Mouse (Mus musculus): Measurements from ENCODE around the gene Zbp1. TPM values are rescaled to one million over a fixed set of nuclear protein-coding genes. Genes with fewer than 3 reads are reported as not detected.

The Zbp1 gene
- polyA plus RNA-seq, 1 experiment, result 9.1 TPM

DNA sequence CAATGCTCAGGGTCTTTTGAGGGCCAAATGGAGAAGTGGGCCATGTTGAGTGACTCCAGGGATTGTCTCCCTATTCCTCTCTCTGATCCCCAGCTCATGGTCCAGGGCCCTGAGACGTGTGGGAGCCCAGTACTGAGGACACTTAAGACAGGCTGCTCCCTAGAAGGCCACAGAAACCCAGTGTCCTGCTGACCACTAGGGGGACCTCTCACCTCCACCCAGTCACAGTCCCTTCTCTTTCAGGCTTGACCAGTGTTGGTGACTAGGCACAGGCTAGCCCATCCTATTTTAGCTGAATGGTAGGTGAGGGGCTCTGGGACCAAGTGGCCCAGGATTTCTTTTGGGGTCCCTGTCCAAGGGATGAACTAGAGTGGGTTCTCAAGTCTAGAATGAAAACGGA is 48.0 kb downstream of the Zbp1 start:
- TF ChIP-seq CTCF (IDR thresholded peaks at IDR 0.05; ENCODE audit: control insufficient read depth, insufficient read depth, low read length), result peak; percentile 64
- no peak for TF ChIP-seq POLR2A (IDR thresholded peaks at IDR 0.05; ENCODE audit: borderline replicate concordance, control insufficient read depth, low read depth, low read length)
- Histone ChIP-seq H3K4me3 (replicated peaks; ENCODE audit: control insufficient read depth, low read depth, low read length) (no peak overlapping the region), H3K27ac (ENCODE audit: control insufficient read depth, insufficient read depth, low read depth, low read length, poor library complexity) (no peak overlapping the region), H3K4me1 (ENCODE audit: control insufficient read depth, insufficient read depth, low read length) (peaks cover 7% of the 10 kb centered on the region; the same call in 1 of the 2 replicates)
- WGBS, result 58% methylated on average over 2 of the region's 2 CpGs

DNA sequence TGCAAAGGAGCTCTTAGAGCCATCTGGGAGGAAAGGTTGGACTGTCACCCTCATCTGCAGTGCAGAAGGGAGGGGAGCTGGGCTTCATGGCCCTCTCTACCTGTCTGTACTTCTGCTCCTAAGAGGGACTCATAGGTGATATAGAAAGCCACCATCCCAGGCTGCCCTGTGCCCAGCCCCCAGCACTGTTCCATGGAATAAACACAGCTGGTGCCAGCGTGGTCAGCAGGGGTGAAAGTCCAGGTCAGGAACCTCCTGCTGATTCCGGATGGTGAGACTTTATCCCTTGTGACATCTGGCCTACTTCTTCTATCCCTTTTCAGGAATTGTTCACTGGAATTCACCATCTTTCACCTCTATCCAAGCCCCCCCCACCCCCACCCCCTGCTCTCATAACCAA is 48.6 kb downstream of the Zbp1 start:
- Histone ChIP-seq H3K4me1 (ENCODE audit: control insufficient read depth, insufficient read depth, low read length) (peaks cover 7% of the 10 kb centered on the region; the same call in 1 of the 2 replicates), H3K4me3 (replicated peaks; ENCODE audit: control insufficient read depth, low read depth, low read length) (no peak overlapping the region), H3K27ac (ENCODE audit: control insufficient read depth, insufficient read depth, low read depth, low read length, poor library complexity) (no peak overlapping the region)
- TF ChIP-seq POLR2A (IDR thresholded peaks at IDR 0.05; ENCODE audit: borderline replicate concordance, control insufficient read depth, low read depth, low read length) (no peak), CTCF (IDR thresholded peaks at IDR 0.05; ENCODE audit: control insufficient read depth, insufficient read depth, low read length) (no peak)
- 73% methylated on average over 2 of the region's 2 CpGs for WGBS

DNA sequence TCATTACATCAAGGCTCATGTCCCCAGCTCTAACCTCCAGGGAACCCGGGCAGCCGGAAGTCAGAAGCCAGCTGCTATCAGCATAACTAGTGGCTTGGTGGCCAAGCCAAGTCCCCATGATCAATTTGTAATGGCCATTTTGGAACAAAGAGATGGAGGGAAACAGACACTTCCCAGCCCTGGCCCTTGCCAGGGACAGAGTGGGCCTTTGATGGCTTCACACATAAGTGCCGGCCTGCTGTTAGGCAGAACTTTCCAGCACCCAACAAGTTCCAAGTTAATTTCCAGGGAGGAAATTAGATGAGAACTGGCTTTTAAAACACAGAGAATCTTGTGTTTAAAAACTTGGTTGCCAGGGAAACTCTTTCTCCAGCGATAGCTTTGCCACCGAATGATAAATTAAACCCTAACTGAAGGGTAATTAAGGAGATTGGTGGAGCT is 50.3 kb downstream of the Zbp1 start:
- no peak for TF ChIP-seq POLR2A (IDR thresholded peaks at IDR 0.05; ENCODE audit: borderline replicate concordance, control insufficient read depth, low read depth, low read length)
- no peak for TF ChIP-seq CTCF (IDR thresholded peaks at IDR 0.05; ENCODE audit: control insufficient read depth, insufficient read depth, low read length)

DNA sequence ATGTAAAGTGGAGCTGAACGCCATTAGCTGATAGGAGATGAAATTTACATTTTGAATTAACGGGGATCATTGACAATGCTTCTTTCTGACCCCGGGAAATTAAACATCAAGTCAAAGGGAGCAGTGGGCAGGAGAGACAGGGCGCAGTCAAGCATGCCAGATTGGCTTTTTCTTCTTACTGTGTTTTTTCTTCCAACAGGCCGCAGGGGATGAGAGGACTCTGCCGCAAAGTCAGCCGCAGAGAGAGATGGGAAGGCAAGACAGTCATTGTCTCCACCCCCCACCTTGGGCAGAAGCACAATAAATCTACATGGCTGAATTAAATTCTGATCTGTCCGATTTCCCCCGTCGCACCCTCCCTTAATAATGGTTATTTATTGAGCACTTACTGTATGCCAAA is 53.4 kb downstream of the Zbp1 start:
- no peak overlapping the region for H3K27ac ChIP-seq (ENCODE audit: control insufficient read depth, insufficient read depth, low read depth, low read length, poor library complexity)
- 88% methylated on average over 10 of the region's 10 CpGs for WGBS
- no peaks in the 10 kb centered on the region for H3K4me1 ChIP-seq (ENCODE audit: control insufficient read depth, insufficient read depth, low read length)
- TF ChIP-seq CTCF (IDR thresholded peaks at IDR 0.05; ENCODE audit: control insufficient read depth, insufficient read depth, low read length) (no peak), POLR2A (IDR thresholded peaks at IDR 0.05; ENCODE audit: borderline replicate concordance, control insufficient read depth, low read depth, low read length) (no peak)
- H3K4me3 ChIP-seq (replicated peaks; ENCODE audit: control insufficient read depth, low read depth, low read length), result no peak overlapping the region

More for the DNA sequence above, 50.3 kb downstream of the Zbp1 start:
- 87% methylated on average over 5 of the region's 5 CpGs for WGBS
- H3K4me1 ChIP-seq (ENCODE audit: control insufficient read depth, insufficient read depth, low read length), result peaks cover 7% of the 10 kb centered on the region; the same call in 1 of the 2 replicates
- H3K4me3 ChIP-seq (replicated peaks; ENCODE audit: control insufficient read depth, low read depth, low read length), result no peak overlapping the region
- no peak overlapping the region for H3K27ac ChIP-seq (ENCODE audit: control insufficient read depth, insufficient read depth, low read depth, low read length, poor library complexity)

DNA sequence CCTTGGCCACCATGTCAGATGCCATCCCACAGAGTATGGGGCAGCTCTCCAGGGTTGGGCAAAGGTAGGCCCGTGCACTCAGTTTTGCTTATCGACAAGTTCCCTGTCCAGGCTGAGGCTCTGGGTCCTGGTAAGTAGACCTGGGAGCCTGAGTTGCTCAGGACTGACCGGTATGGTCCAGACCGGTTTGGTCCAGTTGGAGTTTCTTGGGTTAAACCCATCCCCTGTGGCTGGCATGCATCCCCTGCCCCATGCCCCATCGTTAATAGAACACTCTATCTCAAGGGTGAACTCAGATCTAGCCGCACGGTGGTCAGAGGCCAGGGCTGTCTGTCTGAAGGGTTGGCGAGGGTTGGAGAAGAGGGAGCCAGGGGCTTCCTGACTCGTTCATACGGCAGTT is 53.8 kb downstream of the Zbp1 start:
- WGBS, result 80% methylated on average over 10 of the region's 10 CpGs
- no peaks in the 10 kb centered on the region for H3K4me1 ChIP-seq (ENCODE audit: control insufficient read depth, insufficient read depth, low read length)
- TF ChIP-seq CTCF (IDR thresholded peaks at IDR 0.05; ENCODE audit: control insufficient read depth, insufficient read depth, low read length) (no peak), POLR2A (IDR thresholded peaks at IDR 0.05; ENCODE audit: borderline replicate concordance, control insufficient read depth, low read depth, low read length) (no peak)
- no peak overlapping the region for H3K27ac ChIP-seq (ENCODE audit: control insufficient read depth, insufficient read depth, low read depth, low read length, poor library complexity)
- no peak overlapping the region for H3K4me3 ChIP-seq (replicated peaks; ENCODE audit: control insufficient read depth, low read depth, low read length)

DNA sequence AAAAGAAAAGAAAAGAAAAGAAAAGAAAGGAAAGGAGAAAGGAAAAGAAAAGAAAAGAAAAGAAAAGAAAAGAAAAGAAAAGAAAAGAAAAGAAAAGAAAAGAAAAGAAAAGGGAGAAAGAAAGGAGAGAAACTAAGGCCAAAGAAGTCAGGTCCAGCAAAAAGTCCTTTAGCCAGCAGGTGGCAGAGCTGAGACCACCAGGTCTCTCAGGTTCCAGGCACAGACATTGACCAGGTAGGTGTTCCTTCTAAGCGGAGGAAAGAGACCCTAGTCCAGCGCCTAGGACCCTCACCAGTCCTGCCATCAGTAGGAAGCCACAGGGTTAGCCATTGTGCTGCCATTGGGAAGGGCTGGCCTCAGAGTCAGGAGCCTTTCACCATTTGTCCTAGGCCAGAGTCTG is 54.4 kb downstream of the Zbp1 start:
- Histone ChIP-seq H3K4me3 (replicated peaks; ENCODE audit: control insufficient read depth, low read depth, low read length) (no peak overlapping the region), H3K4me1 (ENCODE audit: control insufficient read depth, insufficient read depth, low read length) (no peaks in the 10 kb centered on the region), H3K27ac (ENCODE audit: control insufficient read depth, insufficient read depth, low read depth, low read length, poor library complexity) (no peak overlapping the region)
- WGBS, result 25% methylated on average over 2 of the region's 2 CpGs
- TF ChIP-seq POLR2A (IDR thresholded peaks at IDR 0.05; ENCODE audit: borderline replicate concordance, control insufficient read depth, low read depth, low read length), result no peak
- TF ChIP-seq CTCF (IDR thresholded peaks at IDR 0.05; ENCODE audit: control insufficient read depth, insufficient read depth, low read length), result peak; percentile 71

DNA sequence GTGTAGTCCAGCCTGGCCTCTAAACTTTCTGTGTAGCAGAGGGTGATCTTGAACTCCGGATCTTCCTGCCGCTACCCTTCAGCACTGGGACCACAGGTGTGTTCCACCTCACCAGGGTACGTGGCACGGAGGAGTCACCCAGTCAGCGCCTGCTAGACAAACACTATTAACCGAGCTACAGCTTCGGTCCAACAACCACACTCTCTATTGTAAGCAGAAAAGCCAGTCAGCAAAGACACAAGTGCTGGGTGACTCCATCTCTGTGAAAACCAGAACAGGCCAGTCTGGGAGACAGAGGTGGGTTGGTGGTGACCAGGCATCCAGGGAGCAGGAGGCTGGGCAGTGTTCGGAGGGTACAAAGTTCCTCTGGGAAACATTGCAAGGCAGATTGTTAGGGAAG is 55.3 kb downstream of the Zbp1 start:
- WGBS, result 90% methylated on average over 8 of the region's 8 CpGs
- no peak overlapping the region for H3K4me3 ChIP-seq (replicated peaks; ENCODE audit: control insufficient read depth, low read depth, low read length)
- H3K27ac ChIP-seq (ENCODE audit: control insufficient read depth, insufficient read depth, low read depth, low read length, poor library complexity), result no peak overlapping the region
- no peaks in the 10 kb centered on the region for H3K4me1 ChIP-seq (ENCODE audit: control insufficient read depth, insufficient read depth, low read length)
- no peak for TF ChIP-seq CTCF (IDR thresholded peaks at IDR 0.05; ENCODE audit: control insufficient read depth, insufficient read depth, low read length)
- no peak for TF ChIP-seq POLR2A (IDR thresholded peaks at IDR 0.05; ENCODE audit: borderline replicate concordance, control insufficient read depth, low read depth, low read length)

DNA sequence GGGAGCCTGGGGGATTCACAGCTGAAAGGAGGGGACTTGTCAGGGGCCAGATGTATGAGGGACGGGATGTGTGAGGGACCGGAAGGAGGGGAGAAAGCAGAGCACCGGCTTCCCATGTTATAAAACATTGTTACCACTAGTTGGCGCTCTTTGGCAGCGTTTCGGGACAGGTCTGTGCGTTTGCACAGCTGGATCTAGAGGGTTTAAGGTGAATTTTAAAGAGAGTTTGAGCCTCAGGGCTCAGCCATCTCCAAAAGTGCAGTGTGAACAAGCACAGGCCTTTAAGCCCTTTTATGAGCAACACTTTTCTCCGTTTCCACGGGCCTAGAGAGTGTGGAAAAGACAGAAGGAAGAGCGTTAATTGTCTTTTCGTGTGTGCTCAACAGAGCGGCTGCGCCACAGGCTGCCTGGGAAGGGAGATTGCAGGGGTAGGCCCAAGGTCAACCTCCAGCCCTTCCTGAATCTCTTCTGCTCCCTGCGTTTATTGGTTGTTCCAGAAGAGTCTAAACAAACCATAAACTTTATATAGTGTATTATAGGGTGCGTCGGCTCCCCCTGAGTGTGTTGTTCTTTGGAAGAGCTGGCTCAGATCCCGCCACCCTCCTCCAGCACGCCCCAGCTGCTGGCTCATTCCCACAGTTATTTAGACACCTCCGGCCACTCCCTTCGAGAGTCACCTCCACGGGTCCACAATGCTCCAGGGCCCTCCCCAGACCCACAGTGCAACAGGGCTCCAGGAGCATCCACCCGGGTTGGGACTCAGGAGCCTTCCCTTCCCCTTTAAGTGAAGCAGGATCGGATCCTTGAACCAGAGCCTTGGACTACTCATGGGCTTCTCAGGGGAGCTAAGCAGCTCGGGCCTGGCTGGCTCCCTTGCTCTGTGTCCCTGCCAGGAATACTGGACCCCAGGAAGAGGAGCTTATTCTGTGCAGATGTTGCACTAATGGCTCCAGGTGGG is 59.1 kb downstream of the Zbp1 start:
- no peak overlapping the region for H3K4me3 ChIP-seq (replicated peaks; ENCODE audit: control insufficient read depth, low read depth, low read length)
- TF ChIP-seq CTCF (IDR thresholded peaks at IDR 0.05; ENCODE audit: control insufficient read depth, insufficient read depth, low read length) (peak; percentile 71), POLR2A (IDR thresholded peaks at IDR 0.05; ENCODE audit: borderline replicate concordance, control insufficient read depth, low read depth, low read length) (no peak)
- WGBS, result 54% methylated on average over 24 of the region's 24 CpGs
- H3K27ac ChIP-seq (ENCODE audit: control insufficient read depth, insufficient read depth, low read depth, low read length, poor library complexity), result no peak overlapping the region
- no peaks in the 10 kb centered on the region for H3K4me1 ChIP-seq (ENCODE audit: control insufficient read depth, insufficient read depth, low read length)

Data from bone marrow, adult 2 months (tissue).